Mouse (Mus musculus) gastrocnemius, adult 8-10 months (tissue): ENCODE results near the gene Stac3. TPM values are rescaled to one million over a fixed set of nuclear protein-coding genes. Genes with fewer than 3 reads are reported as not detected.

Source experiments
- DNase-seq, 2 experiments: peaks; one replicate each; pipeline ENCODE4 v3.0.0; 2022; ENCODE audit warnings: low spot score in 2 of 2
- total RNA-seq, 4 experiments: library from RNA; stranded (reverse); gene quantifications; 2 replicates each; pipeline ENCODE4 v1.2.4; 2022

Stac3 gene
- total RNA-seq, 4 experiments from 2014 or later, result 386 to 447 (median 408) TPM

DNA sequence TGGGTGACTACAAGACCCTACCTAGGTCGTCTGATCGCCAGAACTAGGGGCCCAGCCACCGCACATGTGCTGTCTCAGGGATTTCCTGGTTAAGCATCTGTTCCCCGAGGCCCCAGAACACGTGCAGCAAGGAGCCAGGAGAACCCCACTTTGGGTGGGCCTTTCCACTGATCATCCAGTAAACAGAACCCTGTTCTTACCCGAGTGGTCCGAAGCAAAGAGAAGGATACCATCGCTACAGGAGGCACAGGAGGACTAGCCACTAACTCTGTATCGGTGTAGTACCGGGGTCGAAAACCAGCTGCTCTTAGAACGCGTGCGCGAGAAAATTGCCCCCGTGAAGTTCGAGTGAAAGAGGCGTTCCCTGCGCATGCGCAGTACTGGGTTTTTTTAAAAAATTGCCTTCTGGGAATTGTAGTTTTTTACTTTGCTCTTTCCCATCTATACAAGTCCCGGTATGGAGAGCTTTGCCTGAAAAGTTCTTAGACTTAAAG is 20.6 kb downstream of the Stac3 start, which contains the start of gene Shmt2:
Shmt2 (minus strand) TSS at position 357 of the 494 bp plus-strand sequence.
- peak; percentile 74 to 75 for DNase-seq

DNA sequence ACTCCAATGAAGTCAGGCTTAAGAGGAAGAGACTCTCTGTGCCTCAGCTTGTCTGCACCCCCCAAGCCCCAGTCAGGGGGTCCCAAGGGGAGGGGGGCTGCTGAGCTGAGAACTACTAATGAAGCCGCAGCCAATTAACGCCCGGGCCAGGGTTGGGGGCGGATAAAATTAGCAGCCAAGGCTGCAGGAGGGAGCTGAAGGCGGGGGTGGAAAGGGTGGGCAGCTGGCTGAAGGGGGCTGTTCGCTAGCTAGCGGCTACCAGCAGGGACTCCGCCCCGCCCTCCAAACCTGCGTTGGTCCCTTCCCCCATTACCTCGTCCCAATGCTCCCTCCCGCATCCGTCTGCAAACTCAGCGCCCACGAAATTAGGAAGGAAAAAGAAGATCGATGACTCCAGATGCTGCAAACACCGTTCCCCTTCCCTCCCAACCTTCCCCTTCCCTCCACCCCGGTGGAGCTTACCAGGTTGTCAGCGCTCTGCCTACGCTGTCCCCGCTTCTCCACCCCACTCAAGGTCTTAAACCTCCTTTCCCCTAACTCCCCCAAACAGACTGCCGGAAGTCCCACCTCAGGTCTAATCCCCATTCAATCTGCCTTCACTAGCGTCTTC is 23.3 kb downstream of the Stac3 start:
- DNase-seq, result no peak

DNA sequence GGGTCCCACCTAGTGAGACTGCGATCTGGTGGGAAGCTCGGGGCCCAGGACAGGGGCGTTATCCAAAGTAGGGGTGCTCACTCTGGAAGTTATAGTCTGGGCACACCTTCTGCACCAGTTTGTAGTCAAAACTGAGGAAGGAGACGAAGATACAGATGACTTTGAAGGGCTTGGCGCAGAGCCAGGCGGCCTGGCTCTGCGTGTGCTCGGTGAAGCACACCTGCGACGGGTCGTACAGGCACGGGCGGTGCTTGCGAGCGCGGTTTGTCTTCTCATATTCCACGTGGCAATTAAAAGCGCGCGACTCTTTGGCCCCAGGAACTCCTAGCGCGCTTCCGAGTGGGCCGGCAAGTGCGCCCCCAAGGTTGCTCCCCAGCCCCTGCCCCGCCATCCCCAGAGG is 24.6 kb downstream of the Stac3 start:
- no peak for DNase-seq

DNA sequence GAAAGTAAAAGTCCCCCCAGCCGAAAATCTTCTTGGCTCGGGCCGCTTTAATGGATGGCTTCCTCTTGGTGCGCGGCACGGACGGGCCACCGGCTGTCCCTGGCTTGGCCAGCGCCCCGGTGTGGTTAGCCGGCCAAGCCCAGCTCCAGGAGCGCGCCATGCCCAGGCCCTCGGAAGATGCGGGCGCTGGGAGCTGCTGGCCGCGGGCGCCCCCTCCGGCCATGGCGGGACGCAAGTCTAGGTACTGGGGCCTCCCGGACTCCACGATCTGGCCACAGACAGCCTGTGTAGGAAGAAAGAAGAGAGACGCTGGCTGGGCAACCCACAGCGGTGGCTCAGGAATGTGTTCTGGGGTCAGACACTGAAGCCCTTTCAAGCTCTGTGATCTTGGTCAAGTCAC is 25.2 kb downstream of the Stac3 start:
- peak; percentile 58 to 61 for DNase-seq

DNA sequence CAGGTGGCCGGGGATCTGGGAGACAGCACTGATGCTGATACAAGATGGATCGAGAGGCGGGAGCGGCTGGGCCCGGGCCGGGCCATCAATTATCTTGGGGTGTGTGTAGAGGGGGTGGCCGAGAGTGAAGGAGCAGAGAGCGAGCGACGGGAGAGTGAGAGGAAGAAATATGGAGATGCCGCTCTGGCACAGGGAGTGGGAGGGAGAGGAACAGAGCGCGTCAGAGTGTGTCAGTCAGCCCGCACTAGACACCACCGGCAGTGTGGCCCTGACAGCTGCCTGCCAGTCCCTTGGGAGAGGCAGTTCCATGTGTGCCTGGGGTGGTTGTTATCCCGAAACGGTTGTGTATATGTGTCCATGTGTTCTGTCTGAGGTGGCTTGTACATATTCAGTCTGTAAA is 26.0 kb downstream of the Stac3 start:
- no peak for DNase-seq

DNA sequence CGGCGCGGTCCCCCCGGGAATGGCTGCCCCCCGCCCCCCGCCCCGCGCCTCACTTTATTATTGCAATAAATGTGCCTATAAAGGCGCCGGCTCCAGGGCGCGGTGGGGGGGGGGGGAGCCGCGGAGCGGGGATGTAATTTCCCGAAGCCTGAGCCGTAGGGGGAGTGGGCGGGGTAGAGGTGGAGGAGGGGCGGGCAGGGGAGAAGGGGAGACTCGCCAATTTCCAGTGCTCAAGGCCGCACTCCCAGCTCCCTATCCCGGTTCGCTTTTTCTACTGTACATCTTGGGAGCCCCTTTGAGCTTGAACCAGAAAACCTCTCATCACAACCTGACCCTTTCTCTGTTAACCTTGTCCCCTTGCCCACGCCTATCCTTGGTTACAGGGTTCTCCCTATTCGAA is 29.5 kb downstream of the Stac3 start:
- DNase-seq, result no peak

DNA sequence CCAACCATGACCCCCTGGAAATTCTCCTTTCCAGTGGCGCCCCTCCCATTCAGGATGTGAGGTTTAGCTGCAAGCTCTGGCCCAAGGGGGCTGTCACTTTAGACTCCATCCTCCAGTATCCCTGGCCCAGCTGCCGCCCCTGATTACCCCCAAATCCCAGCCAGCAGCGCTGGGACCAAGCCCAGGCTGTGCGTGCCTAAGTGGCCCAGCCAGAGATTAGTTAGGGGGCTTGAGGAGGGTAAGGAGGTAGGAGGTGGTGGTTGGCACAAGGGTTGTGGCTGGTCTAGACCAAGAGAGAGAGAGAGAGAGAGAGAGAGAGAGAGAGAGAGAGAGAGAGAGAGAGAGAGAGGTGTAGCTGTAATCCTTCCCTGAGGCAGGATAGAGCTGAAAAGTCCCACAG is 30.1 kb downstream of the Stac3 start:
- DNase-seq, result no peak

DNA sequence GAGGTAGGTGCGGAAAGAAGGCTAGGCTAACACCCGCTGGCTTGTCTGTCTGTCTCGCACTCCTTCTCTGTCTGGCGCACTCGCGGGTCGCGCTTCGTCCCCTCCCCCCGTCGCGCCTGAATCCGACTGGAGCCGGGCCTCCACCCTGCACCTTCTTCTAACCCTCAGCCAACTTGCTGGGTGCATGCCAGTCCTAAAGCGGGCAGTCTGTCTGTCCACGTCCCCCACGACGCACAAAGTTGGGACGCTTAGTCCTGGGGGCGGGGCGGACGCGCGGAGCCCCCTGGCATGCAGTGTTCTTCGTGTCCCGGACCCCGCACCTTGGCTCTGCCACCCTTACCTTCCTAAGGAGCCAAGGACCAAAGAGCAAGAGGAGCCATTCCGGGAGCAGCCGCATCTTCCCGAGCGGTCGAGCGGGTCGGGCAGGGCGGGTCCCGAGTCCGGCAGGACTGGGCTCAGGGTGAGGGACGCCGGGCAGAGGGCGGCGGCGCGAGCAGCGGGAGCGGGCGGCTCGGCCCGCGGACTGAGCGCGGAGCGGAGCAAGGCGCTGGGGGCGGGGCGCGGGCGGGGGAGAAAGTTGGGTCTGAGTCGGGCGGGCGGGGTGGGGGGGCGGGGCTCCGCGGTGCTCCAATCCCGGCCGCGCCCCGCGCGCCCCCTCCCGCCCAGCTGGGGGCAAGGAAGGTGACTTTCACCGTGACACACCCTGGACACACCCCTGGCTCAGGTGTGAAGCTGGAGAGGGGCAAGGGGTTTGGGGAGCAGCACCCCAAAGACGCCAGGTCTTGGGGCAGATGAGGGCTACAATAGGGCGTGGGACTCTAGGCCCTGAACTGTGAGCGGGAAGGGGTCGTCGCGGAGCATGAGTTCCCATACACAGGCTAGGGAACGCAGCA is 32.8 kb downstream of the Stac3 start, which contains the start of gene Nxph4:
Nxph4 (minus strand) TSS at position 524 of the 893 bp plus-strand sequence.
- DNase-seq, result no peak

DNA sequence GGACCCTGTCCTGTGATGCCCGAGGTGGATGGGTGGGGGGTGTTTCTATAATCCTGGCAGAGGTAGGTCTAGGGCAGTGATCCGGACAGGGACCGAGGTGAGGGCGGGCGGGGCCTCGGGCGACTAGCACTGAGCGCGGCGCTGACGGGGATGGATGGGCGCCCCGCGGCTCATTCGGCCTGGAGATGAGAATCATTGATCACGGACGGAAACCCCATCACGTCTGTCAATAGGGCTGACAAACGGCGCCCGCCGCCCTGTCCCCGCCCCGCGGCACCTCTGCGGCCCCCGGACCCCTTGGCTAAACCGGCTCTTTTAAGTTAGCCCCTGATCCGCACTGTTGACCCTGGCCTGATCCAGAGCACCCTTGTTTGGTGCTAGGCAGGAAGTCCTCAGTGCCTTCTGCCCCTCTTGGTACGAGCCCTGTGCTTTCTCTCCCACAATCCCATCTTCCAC is 33.5 kb downstream of the Stac3 start:
- no peak for DNase-seq

DNA sequence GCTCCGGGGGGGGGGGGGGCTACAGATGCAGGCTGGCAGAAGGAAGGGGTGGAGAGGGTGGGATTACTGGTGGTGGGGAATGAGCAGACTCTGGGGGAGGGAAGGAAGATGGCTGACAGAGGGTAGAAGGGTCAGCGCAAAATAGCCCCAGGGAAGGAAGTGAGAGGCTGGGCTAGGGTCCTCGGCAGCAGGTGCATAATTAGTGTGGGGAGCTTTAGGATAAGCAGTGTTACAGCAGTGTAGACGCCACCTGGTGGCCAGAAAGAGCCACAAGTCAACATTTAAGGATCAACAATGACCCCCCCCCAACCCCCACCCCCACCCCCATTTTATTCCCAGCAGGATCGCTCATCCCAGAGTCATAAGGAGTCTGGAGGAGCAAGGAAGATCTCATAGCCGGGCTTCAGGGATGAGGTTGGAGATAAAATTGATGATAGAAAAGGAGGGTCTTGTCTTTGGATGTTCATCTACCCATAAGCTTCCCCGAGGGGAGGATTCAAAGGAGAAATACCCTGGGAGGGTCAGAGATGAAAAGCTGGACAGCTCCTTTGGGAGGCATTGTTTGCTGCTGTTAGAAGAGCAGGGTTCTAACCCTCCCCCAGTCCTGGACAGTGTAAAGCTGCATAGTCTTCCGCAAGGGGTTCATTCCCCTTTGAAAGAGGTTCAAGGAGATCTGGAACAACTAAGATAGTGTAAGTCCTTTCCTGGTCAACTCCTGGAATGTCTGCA is 35.3 kb downstream of the Stac3 start:
- DNase-seq, result no peak

DNA sequence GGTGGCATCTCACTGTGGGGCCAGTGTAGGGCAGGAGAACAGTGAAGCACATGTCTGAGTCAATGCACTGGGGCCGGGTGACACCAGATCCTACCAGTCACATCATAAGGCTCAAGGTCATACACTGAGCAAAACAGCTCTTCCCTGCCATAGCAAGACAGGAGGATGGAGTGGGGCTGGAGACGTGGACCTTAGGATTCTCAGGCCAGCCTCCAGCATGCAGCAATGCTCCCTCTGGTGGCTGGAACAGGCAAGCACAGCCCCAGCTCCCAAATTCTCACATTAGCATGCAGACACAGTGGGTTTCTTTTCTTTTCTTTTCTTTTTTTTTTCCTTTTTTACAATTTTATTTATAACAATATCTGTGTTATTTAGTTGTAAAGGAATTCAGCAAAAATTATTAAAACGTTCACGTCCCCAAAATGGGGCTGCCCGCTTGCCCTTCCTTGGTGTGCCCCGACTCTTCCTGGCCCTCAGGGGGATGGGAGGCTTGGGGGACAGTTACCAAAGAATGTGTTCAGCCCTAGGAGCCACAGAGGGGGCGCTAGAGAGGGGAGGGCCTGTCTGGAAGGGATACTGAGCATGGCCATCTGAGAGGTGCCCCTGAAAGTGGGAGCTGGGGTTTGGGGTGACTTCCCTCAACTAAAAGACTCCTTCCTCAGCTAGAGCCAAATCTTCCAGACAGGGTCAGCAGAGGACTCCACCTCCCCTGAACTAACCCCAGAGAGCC is 36.5 kb downstream of the Stac3 start:
- DNase-seq, result peak; percentile 66 to 69

DNA sequence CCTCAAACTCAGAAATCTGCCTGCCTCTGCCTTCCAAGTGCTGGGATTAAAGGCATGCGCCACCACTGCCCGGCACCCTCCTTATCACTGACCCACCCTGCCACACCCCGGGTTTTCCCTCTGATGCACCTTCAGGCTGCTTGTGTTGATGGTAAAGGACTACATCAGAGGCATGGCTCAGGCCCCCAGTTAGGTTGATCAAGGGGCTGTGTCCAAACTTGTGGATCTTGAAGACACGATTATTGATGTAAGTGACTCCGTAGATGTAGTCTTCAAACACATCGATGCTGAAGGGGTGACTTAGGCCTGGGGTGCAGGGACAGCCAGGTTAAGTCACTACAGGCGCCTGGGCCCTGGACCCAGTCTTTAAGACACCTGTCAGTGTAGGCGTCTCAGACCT is 40.0 kb downstream of the Stac3 start:
- DNase-seq, result no peak

DNA sequence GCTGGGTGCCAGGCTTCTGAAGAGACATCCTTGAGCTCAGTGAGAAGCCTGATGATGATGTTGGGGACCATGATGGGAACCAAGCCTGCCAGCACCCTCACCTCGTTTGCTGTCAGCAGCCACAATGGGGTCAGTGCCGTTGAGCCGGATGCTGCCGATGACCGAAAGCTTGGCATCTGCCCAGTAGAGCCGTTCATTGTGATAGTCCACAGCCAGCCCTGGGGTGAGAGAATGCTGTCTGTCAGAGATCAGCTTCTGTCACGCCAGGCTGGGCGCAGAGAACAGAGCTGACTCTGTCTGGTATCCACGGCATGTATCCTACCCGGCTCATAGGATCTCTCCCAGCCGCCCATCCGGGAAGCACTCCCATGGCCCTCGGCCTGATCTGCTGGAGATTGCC is 40.6 kb downstream of the Stac3 start:
- no peak for DNase-seq

DNA sequence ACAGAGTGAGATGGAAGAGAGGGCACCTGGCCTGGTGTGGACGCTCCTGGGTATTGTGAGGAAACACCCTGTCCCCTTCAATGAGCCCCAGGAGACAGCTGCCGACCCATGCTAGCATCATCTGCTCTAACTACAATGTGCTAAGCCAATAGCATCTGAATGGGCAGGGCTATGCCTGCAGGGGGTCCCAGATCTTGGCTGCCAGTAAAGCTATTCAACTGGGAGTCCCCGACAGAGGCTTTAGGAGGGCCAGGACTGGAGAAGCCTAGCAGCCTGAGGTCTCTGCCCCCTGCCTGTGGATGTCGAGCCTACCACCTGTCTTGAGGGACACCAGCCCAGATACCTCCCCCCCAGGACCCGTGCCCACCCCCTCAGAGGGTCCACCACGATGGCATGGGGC is 41.2 kb downstream of the Stac3 start:
- DNase-seq, result no peak

DNA sequence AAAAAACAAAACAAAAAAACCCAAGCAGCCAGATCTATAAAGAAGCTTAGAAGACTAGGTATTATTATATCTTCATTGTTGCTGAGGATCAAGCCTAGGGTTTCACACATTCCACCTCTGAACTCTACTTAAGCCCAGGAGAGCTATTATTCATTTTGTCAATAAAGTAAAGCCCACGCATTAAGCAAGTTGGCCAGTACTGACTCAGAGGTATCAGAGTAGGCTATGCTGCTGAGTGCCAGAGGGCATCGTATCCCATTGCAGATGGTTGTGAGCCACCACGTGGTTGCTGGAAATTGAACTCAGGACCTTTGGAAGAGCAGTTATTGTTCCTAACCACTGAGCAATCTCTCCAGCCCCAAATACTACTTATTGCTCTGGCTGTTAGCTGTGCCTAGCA is 42.4 kb downstream of the Stac3 start:
- no peak for DNase-seq

DNA sequence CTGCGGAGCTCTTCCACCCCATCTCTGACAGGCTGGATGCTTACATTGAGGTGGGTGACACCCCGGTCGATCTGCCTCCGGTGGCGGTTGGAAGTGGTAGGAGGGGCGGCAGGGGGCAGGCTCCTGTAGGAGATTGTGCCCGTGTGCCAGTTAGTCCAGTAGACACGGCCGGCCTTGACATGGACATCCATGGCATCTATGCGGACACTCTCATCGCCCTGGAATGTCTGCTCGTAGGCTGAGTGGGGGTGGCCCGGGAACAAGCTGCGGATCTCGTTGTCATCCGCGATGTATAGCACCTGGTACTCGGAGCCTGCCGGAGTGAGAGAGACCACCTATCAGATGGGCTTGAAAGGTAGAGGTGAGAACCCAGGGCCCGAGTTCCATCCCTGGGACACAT is 42.9 kb downstream of the Stac3 start:
- DNase-seq, result no peak

DNA sequence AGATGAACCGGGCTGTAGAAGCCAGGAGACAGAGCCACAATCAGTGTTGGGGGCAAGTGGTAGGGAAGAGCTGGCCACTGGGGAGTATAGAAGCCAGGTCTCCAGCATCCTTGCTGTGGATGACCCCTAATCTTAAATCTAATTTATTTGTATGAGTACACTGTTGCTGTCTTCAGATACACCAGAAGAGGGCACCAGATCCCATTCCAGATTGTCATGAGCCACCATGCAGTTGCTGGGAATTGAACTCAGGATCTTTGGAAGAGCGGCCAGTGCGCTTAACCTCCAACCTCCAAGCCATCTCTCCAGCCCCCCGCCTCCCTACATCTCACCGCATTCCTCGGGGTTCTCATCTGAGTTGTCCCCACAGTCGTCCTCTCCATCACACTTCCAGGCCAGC is 45.0 kb downstream of the Stac3 start:
- DNase-seq, result no peak

DNA sequence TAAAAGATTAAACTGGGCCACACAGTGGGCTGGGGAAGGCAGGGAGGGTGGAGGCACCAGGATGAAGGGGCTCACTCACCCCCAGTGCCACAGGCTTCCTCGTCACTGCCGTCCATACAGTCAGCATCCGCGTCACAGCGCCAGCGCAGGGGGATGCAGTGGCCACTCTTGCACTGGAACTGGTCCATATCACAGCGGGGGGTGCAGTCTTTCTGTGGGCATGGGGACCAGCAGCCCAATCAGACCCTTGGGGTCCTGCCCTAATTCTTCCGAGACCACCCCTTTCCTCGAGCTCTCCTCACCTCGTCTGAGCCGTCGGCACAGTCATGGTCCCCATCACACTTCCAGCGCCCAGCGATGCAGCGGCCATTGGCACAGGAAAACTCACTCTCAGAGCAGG is 46.8 kb downstream of the Stac3 start:
- DNase-seq, result no peak

DNA sequence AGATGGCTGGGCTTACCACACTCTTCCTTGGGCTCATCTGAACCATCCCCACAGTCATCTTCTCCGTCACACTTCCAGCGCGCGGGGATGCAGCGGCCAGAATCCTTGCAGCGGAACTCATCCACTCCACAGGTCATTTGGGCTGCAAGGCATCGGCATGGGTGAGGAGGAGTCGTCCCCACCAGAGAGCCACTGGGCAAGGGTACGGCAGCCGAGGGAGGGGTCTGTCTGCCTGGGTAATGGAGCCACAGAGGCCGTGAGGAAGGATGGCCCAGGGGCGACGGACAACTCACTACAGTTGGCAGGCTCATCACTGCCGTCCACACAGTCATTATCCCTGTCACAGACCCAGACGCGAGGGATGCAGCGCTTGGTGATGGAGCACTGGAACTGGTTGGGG is 48.4 kb downstream of the Stac3 start:
- no peak for DNase-seq

DNA sequence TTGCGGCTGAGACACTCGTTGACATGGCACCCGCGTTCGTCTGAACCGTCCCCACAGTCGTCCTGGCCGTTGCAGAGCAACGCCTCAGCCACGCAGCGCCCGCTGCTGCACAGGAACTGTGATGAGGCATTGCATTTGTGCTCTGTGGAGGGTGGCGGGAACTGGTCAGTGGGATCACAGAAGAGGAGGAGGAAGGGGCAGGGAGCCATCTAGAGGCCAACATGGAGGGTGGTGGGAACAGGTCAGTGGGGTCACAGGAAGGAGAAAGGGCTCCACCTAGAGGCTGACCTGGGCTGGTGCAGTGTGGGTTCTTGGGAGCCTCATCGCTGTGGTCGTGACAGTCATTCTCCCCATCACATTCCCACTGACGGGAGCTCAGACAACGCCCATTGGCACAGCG is 54.2 kb downstream of the Stac3 start:
- DNase-seq, result no peak

DNA sequence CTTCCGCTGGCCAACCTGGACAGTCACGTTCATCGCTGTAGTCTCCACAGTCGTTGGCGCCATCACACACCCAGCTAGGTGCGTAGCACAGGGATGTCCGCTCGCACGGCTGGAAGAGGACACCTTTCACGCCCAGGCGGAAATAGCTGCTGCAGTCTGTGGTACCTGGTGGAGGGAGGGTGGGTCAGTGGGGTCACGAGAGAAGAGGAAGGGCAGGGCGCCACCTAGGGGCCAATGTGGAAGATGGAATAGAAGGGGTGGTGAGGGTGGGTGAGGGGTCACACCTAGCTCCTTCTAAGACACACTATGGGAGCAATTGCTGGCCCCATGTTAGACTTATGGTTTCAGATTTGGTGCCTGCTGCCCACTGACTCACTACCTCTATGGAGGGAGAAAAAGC is 55.9 kb downstream of the Stac3 start:
- DNase-seq, result no peak
